Mouse (Mus musculus) myocyte (in vitro differentiated cells): ENCODE measurements at regions not wholly inside any gene's neighbourhood (a gene's known extent, or its start where the extent isn't known, plus 50 kb on each side); places are given as distances from the start of the nearest gene placed in this dataset.

Experiments
- MYOG ChIP-seq, 3 experiments: IDR thresholded peaks; one replicate each; pipeline ENCODE4 v1.6.1; 2011; ENCODE audit warnings: control low read depth in 2 of 3, low read depth in 2 of 3, mild to moderate bottlenecking in 2 of 3; ENCODE audit not compliant: insufficient read length in 2 of 3, control insufficient read depth in 1 of 3, insufficient read depth in 1 of 3
- POLR2A ChIP-seq: IDR thresholded peaks from one replicate; pipeline ENCODE4 v1.6.1; 2011; ENCODE audit warnings: low read depth, mild to moderate bottlenecking, control low read depth, moderate library complexity; ENCODE audit not compliant: insufficient read length
- TCF3 ChIP-seq: IDR thresholded peaks from one replicate; pipeline ENCODE4 v1.6.1; 2011; ENCODE audit warnings: low read depth, control low read depth; ENCODE audit not compliant: insufficient read length

- no peak for TF ChIP-seq POLR2A
- no peak for TF ChIP-seq TCF3
- TF ChIP-seq MYOG (IDR thresholded peaks at IDR 0.05; ENCODE audit: control insufficient read depth in 1 of 3, insufficient read depth in 1 of 3, insufficient read length in 2 of 3, low read depth in 2 of 3): no peak
These were observed 450.6 kb downstream of the Nuf2 start for GRCm38 (mm10) chr1:169080686-169081085.
